Mouse (Mus musculus) splenic B cell, adult 2 months (primary cell): ENCODE measurements at regions not wholly inside any gene's neighbourhood (a gene's known extent, or its start where the extent isn't known, plus 50 kb on each side); places are given as distances from the start of the nearest gene placed in this dataset.

ENCODE experiments used
- DNase-seq: peaks from one replicate; pipeline ENCODE4 v3.0.0-alpha.2; 2011; ENCODE audit warnings: low read depth, low spot score
- H3K27me3 ChIP-seq: 2 replicates; pipeline ENCODE4 v1.6.1; 2012; ENCODE audit warnings: mild to moderate bottlenecking, low read length, moderate library complexity, mixed read lengths; ENCODE audit not compliant: control insufficient read depth, poor library complexity, insufficient read depth, severe bottlenecking
- H3K36me3 ChIP-seq: 2 replicates; pipeline ENCODE4 v1.6.1; 2012; ENCODE audit warnings: mild to moderate bottlenecking, low read length, moderate library complexity, mixed read lengths; ENCODE audit not compliant: control insufficient read depth, poor library complexity, insufficient read depth, severe bottlenecking

- no peaks in the 10 kb centered on the region for H3K27me3 ChIP-seq
- H3K36me3 ChIP-seq, result no peaks in the 10 kb centered on the region
- DNase-seq, result no peak
These were observed 65.9 kb upstream of the Ipo5 start for GRCm38 (mm10) chr14:120845172-120845571.

GRCm38 (mm10) chr14:120846073-120846850, 64.8 kb upstream of the Ipo5 start:
- DNase-seq, result no peak
- no peaks in the 10 kb centered on the region for H3K27me3 ChIP-seq
- no peaks in the 10 kb centered on the region for H3K36me3 ChIP-seq

- H3K36me3 ChIP-seq, result no peaks in the 10 kb centered on the region
- H3K27me3 ChIP-seq, result no peaks in the 10 kb centered on the region
- DNase-seq, result no peak
These were observed 64.0 kb upstream of the Ipo5 start for GRCm38 (mm10) chr14:120847006-120847405.

- no peaks in the 10 kb centered on the region for H3K27me3 ChIP-seq
These were observed 62.7 kb upstream of the Ipo5 start for GRCm38 (mm10) chr14:120848083-120848951.

GRCm38 (mm10) chr14:120849159-120849558, 61.9 kb upstream of the Ipo5 start:
- DNase-seq, result no peak
- Histone ChIP-seq H3K27me3 (no peaks in the 10 kb centered on the region), H3K36me3 (no peaks in the 10 kb centered on the region)

More at GRCm38 (mm10) chr14:120848083-120848951, 62.7 kb upstream of the Ipo5 start:
- no peak for DNase-seq
- H3K36me3 ChIP-seq, result no peaks in the 10 kb centered on the region

GRCm38 (mm10) chr14:120853643-120854042, 57.4 kb upstream of the Ipo5 start:
- Histone ChIP-seq H3K27me3 (no peaks in the 10 kb centered on the region), H3K36me3 (no peaks in the 10 kb centered on the region)
- DNase-seq, result no peak

- DNase-seq, result no peak
These were observed 56.5 kb upstream of the Ipo5 start for GRCm38 (mm10) chr14:120854559-120854958.

GRCm38 (mm10) chr14:120855181-120855580, 55.8 kb upstream of the Ipo5 start:
- Histone ChIP-seq H3K36me3 (no peaks in the 10 kb centered on the region), H3K27me3 (no peaks in the 10 kb centered on the region)
- DNase-seq, result no peak

More at GRCm38 (mm10) chr14:120854559-120854958, 56.5 kb upstream of the Ipo5 start:
- Histone ChIP-seq H3K36me3 (no peaks in the 10 kb centered on the region), H3K27me3 (no peaks in the 10 kb centered on the region)
